22 mouse cellular contexts compared by ENCODE assay signal in the genomic region with DNA sequence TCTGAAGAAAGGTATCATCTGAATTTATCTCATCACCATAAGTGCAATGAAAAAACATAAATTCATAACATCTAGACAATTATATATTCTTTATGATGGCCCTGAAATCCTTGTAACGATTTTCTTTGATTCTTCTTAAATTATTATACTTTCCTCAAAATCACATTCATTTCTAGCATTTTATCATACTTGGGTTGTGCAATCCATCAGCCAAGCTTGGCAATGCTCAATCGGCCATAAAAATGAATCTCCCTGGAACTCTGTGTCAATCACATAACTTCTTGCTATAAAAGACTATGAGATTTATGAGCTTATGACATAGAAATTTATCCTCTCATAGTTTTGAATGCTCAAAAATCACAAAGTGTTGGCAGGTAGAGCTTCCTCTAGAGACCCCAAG.
"Had no signal": no experiment of that assay in that cellular context is flagged by ENCODE, and none has a peak within 500 bp of the region (broad histone marks: within the 10 kb centered on the region; RNA-seq: fewer than 3 reads in every experiment).

No protein-coding gene starts in this region.

- DNase-seq: gastrocnemius, adult 2 months; gastrocnemius, postnatal 10 days; gastrocnemius, postnatal 25 days; heart, adult 18-20 months; heart, postnatal 10 days; heart, postnatal 4 days; kidney, adult 18-20 months; kidney, adult 8-10 months; kidney, postnatal 10 days; kidney, postnatal 25 days; layer of hippocampus, adult 9-11 months; left cerebral cortex, postnatal 4 days had no signal

- H3K4me3 ChIP-seq: gastrocnemius, adult 2 months; heart, embryonic 10.5 days; heart, embryonic 12.5 days; hindbrain, embryonic 10.5 days; hindbrain, embryonic 12.5 days; intestine, embryonic 15.5 days; kidney, embryonic 15.5 days; limb, embryonic 13.5 days; limb, embryonic 15.5 days; liver, embryonic 12.5 days had no signal

- H3K4me2 ChIP-seq: heart, embryonic 12.5 days; hindbrain, embryonic 12.5 days; hindbrain, embryonic 14.5 days; intestine, embryonic 15.5 days; kidney, embryonic 15.5 days; limb, embryonic 13.5 days; limb, embryonic 15.5 days; liver, embryonic 12.5 days had no signal

- H3K36me3 ChIP-seq: heart, embryonic 10.5 days; heart, embryonic 12.5 days; hindbrain, embryonic 10.5 days; hindbrain, embryonic 12.5 days; intestine, embryonic 15.5 days; kidney, embryonic 15.5 days; limb, embryonic 13.5 days; limb, embryonic 15.5 days; liver, embryonic 12.5 days had no signal

- H3K27me3 ChIP-seq: heart, embryonic 12.5 days; hindbrain, embryonic 12.5 days; intestine, embryonic 15.5 days; kidney, embryonic 15.5 days; limb, embryonic 13.5 days; limb, embryonic 15.5 days; liver, embryonic 12.5 days had no signal
